Mouse (Mus musculus): Measurements from ENCODE around the gene Hoxd8. TPM values are rescaled to one million over a fixed set of nuclear protein-coding genes. Genes with fewer than 3 reads are reported as not detected.

Hoxd8 gene
- polyA plus RNA-seq, 1 experiment, result 1.1 TPM

DNA sequence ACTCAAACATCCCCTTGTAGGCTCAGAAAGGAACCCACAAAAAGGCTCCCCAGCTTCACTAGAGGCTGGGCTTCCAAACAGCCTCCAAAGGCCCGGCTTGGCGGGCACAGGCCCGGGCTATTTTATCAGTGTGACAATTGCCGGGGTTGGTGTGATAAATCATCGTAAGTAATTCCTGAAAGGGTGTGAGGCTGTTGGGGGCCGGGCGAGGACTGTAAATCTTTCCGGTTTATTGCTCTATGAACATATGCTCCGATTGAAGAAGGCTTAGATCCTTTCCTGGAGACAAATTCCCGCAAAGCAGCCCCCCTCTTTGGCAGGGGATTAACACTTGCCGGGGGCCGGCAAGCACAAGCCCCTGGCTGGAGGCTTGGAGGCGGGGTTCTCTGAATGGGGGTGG is 30.0 kb downstream of the Hoxd8 start:
- no peak for TF ChIP-seq CTCF (IDR thresholded peaks at IDR 0.05; ENCODE audit: borderline replicate concordance, control insufficient read depth, extremely low read depth, insufficient read depth, low read length, poor library complexity)
- no peak for TF ChIP-seq POLR2A (IDR thresholded peaks at IDR 0.05; ENCODE audit: control insufficient read depth, extremely low read depth, insufficient read depth, low read length, poor library complexity)
- DNase-seq, result no peak
- Histone ChIP-seq H3K27me3 (ENCODE audit: control insufficient read depth, insufficient read depth, low read length) (peaks cover 26% of the 10 kb centered on the region), H3K4me1 (replicated peaks; ENCODE audit: control insufficient read depth, insufficient read depth, low read length) (no peaks in the 10 kb centered on the region), H3K36me3 (ENCODE audit: control insufficient read depth, insufficient read depth, low read length) (no peaks in the 10 kb centered on the region), H3K4me3 (ENCODE audit: control insufficient read depth, insufficient read depth, low read length) (no peak overlapping the region), H3K27ac (ENCODE audit: control insufficient read depth, insufficient read depth, low read length) (no peak overlapping the region)
- 13% methylated on average over 13 of the region's 13 CpGs for WGBS

DNA sequence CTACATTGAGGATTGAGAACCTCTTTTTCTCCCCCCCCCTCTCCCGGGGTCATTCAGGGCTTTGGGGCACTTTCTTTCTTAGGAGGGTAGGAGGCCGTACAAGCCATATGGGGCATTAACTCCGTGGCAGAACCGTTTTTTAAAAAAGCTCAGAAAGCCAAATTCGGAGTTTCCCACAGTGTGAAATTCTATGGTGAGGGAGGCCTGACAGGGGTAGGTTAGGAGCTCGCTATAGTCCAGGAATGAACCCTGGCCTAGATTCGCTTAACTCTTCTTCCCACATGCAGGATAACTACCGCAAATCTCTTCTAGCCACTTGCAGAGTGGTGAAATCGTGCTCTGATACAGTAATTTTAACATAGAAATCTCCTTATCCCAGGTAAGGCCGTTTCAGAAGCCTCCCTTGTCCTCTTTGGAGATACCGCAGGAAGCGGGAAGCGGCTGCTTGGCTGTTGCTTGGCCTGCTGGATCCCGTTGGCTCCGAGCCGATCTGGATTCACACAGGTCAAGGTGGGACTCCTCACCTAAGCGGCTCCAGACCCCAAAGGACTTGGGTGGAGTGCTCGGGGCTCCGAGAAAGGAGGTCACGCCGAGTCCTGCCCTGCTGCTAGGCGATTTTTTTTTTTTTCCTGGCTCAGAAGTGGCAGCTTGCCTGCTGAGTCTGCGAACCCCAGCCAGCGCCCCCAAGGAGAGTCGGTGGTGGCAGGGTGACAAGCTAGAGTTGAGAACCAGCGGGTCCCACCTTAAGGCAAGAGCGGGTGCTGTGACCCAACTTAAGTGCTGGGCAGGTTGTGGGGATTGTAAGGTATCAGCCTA is 30.8 kb downstream of the Hoxd8 start:
- Histone ChIP-seq H3K4me3 (ENCODE audit: control insufficient read depth, insufficient read depth, low read length) (no peak overlapping the region), H3K4me1 (replicated peaks; ENCODE audit: control insufficient read depth, insufficient read depth, low read length) (no peaks in the 10 kb centered on the region), H3K36me3 (ENCODE audit: control insufficient read depth, insufficient read depth, low read length) (no peaks in the 10 kb centered on the region), H3K27me3 (ENCODE audit: control insufficient read depth, insufficient read depth, low read length) (peaks cover 32% of the 10 kb centered on the region), H3K27ac (ENCODE audit: control insufficient read depth, insufficient read depth, low read length) (no peak overlapping the region)
- DNase-seq, result no peak
- no peak for TF ChIP-seq CTCF (IDR thresholded peaks at IDR 0.05; ENCODE audit: borderline replicate concordance, control insufficient read depth, extremely low read depth, insufficient read depth, low read length, poor library complexity)
- TF ChIP-seq POLR2A (IDR thresholded peaks at IDR 0.05; ENCODE audit: control insufficient read depth, extremely low read depth, insufficient read depth, low read length, poor library complexity), result no peak
- WGBS, result 23% methylated on average over 27 of the region's 27 CpGs

DNA sequence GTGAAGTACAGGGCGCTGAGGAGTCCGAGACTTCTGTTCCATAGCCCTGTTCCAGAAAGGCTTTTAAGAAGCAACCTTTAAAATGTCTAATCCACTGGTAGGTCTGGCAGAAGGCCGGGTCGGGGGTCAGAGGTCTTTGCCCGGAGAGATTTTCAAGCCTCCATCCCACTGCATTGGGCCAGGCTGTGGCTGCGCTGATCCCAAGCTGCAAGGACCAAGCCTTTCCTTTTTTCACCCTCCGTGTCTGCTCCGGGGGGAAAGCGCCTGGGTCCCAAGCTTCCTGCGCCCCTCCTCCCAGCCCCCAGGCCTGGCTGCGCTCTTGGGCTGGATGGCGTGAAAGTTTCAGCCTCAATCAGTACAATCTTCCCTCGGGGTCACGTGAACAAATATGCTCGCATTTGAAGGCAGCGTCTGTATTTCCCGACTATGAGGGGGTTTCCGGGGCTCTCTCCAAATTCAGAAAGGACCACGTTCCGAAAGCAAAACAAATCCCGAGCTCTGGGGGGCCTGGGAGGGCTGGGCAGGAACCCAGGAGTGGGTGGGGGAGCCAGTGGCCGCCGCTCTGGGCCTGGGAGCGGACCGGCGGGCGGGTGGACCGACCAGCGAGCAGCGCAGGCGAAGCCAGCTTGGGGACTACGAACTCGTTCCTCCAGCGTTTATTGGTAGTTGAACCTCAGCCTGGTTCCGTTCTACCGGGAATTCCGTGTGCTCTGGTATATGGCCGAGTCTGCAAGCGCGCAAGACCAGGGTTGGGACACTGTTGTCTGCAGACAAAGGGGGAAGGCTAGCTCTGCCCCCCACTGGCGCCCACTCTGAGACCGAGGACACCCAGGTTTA is 31.7 kb downstream of the Hoxd8 start:
- TF ChIP-seq CTCF (IDR thresholded peaks at IDR 0.05; ENCODE audit: borderline replicate concordance, control insufficient read depth, extremely low read depth, insufficient read depth, low read length, poor library complexity), result no peak
- no peak for TF ChIP-seq POLR2A (IDR thresholded peaks at IDR 0.05; ENCODE audit: control insufficient read depth, extremely low read depth, insufficient read depth, low read length, poor library complexity)
- 7% methylated on average over 42 of the region's 42 CpGs for WGBS
- Histone ChIP-seq H3K27me3 (ENCODE audit: control insufficient read depth, insufficient read depth, low read length) (peaks cover 40% of the 10 kb centered on the region), H3K36me3 (ENCODE audit: control insufficient read depth, insufficient read depth, low read length) (no peaks in the 10 kb centered on the region), H3K4me1 (replicated peaks; ENCODE audit: control insufficient read depth, insufficient read depth, low read length) (no peaks in the 10 kb centered on the region), H3K27ac (ENCODE audit: control insufficient read depth, insufficient read depth, low read length) (no peak overlapping the region), H3K4me3 (ENCODE audit: control insufficient read depth, insufficient read depth, low read length) (no peak overlapping the region)
- no peak for DNase-seq

DNA sequence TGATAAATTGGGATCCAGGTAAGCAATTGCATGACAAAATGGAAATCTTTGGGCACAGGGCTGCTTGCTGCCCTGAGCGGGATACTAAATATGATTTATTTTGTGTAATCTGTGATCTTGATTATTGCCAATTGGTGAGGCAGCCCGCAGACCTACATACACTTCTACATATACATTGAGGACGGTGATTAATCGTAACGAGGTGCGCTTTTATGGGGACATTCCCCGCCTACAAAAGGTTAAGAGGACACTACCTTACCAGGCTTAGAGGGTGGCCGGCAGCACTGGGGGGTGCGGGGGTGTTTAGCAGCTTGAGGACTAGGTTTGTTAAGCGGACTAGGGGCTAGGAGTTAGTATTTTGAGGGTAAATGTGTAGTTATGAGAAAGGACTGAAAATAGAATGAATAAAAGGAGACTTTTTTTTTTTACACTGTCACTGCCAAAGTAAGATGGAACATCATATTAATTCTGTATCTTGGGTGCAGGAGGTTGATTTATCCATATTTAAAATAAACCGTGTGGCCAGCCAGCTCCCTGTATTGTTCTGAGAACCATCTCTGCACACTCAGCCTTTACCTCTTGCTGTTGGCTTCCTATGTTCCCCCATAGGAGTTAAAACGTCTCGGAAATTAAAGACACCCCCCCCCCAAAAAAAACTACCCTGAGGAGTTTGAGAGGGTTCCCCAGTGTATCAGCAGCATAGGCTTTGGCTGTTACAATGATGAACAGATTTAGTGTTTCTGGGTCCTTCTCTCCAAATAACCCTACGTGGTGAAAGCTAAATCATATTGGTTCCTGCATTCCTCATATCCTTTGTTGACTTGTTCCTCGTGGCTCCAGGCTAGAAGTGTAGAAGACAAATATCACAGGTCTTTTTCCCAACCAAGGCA is 32.5 kb downstream of the Hoxd8 start:
- no peaks in the 10 kb centered on the region for H3K36me3 ChIP-seq (ENCODE audit: control insufficient read depth, insufficient read depth, low read length)
- H3K4me3 ChIP-seq (ENCODE audit: control insufficient read depth, insufficient read depth, low read length), result no peak overlapping the region
- 25% methylated on average over 15 of the region's 15 CpGs for WGBS
- no peak for DNase-seq
- no peak overlapping the region for H3K27ac ChIP-seq (ENCODE audit: control insufficient read depth, insufficient read depth, low read length)
- no peak for TF ChIP-seq POLR2A (IDR thresholded peaks at IDR 0.05; ENCODE audit: control insufficient read depth, extremely low read depth, insufficient read depth, low read length, poor library complexity)
- TF ChIP-seq CTCF (IDR thresholded peaks at IDR 0.05; ENCODE audit: borderline replicate concordance, control insufficient read depth, extremely low read depth, insufficient read depth, low read length, poor library complexity), result no peak
- peaks cover 40% of the 10 kb centered on the region for H3K27me3 ChIP-seq (ENCODE audit: control insufficient read depth, insufficient read depth, low read length)
- H3K4me1 ChIP-seq (replicated peaks; ENCODE audit: control insufficient read depth, insufficient read depth, low read length), result no peaks in the 10 kb centered on the region

DNA sequence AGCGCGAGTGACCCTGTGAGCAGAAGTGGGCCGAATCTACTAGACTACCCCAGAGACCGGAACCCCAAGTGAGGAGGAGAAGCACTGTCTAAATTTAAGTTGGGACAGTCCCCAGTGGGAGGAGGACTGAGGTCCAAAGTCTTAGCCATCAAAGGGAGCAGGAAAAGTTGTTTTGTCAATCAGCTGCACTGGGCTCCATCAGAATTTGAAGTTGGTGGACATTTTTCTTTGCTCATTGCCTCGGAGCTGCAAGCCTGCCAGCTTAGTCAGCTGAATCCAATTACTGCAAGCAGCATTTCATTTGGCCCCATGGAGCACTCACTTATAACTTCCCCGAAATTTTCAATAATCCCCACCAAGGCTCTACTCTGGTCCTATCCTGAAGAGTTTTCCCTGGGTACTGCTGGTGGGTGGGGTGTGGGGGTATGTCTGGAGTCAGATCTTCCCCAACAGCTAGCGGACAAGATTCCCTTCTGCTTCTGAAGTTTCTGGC is 33.2 kb downstream of the Hoxd8 start:
- WGBS, result 29% methylated on average over 7 of the region's 7 CpGs
- Histone ChIP-seq H3K27ac (ENCODE audit: control insufficient read depth, insufficient read depth, low read length) (no peak overlapping the region), H3K27me3 (ENCODE audit: control insufficient read depth, insufficient read depth, low read length) (peaks cover 40% of the 10 kb centered on the region), H3K4me3 (ENCODE audit: control insufficient read depth, insufficient read depth, low read length) (no peak overlapping the region), H3K36me3 (ENCODE audit: control insufficient read depth, insufficient read depth, low read length) (no peaks in the 10 kb centered on the region), H3K4me1 (replicated peaks; ENCODE audit: control insufficient read depth, insufficient read depth, low read length) (no peaks in the 10 kb centered on the region)
- DNase-seq, result no peak
- no peak for TF ChIP-seq CTCF (IDR thresholded peaks at IDR 0.05; ENCODE audit: borderline replicate concordance, control insufficient read depth, extremely low read depth, insufficient read depth, low read length, poor library complexity)
- TF ChIP-seq POLR2A (IDR thresholded peaks at IDR 0.05; ENCODE audit: control insufficient read depth, extremely low read depth, insufficient read depth, low read length, poor library complexity), result no peak
